Mouse (Mus musculus): Measurements from ENCODE around the gene Kdm8. TPM values are rescaled to one million over a fixed set of nuclear protein-coding genes. Genes with fewer than 3 reads are reported as not detected.
"Not testable (repeated sequence)": the region's sequence is repeated elsewhere in the genome, so short reads cannot be mapped to it uniquely, and the experiment has no call there.

Gene Kdm8
- polyA plus RNA-seq (2017; shearing (Covaris generic)): 10 to 100 TPM in 1 of 2 experiments, 1 to 10 TPM in 1; 4.5 to 10.9 TPM

- peak; percentile 92 for ATAC-seq
Observed at GRCm38 (mm10) chr7:125444464-125445401, at the start of gene Kdm8. Kdm8 (plus strand) TSS chr7:125444676.

GRCm38 (mm10) chr7:125398116-125398515 lies 46.4 kb upstream of the Kdm8 start:
- ATAC-seq: no peak

GRCm38 (mm10) chr7:125398687-125399086 lies 45.8 kb upstream of the Kdm8 start:
- no peak for ATAC-seq

GRCm38 (mm10) chr7:125407136-125407535 lies 37.3 kb upstream of the Kdm8 start:
- no peak for ATAC-seq

GRCm38 (mm10) chr7:125415087-125415486 lies 29.4 kb upstream of the Kdm8 start:
- ATAC-seq: no peak

GRCm38 (mm10) chr7:125415776-125416175 lies 28.7 kb upstream of the Kdm8 start:
- ATAC-seq: no peak

- ATAC-seq: no peak
Observed at GRCm38 (mm10) chr7:125416762-125417161, 27.7 kb upstream of the Kdm8 start.

- ATAC-seq: no peak
Observed at GRCm38 (mm10) chr7:125418413-125418812, 26.1 kb upstream of the Kdm8 start.

GRCm38 (mm10) chr7:125420190-125420589 lies 24.3 kb upstream of the Kdm8 start:
- peak; percentile 38 for ATAC-seq

GRCm38 (mm10) chr7:125421911-125422310 lies 22.6 kb upstream of the Kdm8 start:
- ATAC-seq: no peak

GRCm38 (mm10) chr7:125423056-125423455 lies 21.4 kb upstream of the Kdm8 start:
- ATAC-seq: peak; percentile 95

GRCm38 (mm10) chr7:125427492-125428090 lies 16.9 kb upstream of the Kdm8 start:
- no peak for ATAC-seq

GRCm38 (mm10) chr7:125428381-125428780 lies 16.1 kb upstream of the Kdm8 start:
- no peak for ATAC-seq

- not testable (repeated sequence) for ATAC-seq
Observed at GRCm38 (mm10) chr7:125428816-125429500, 15.5 kb upstream of the Kdm8 start.

GRCm38 (mm10) chr7:125430170-125430842 lies 14.2 kb upstream of the Kdm8 start:
- no peak for ATAC-seq

- ATAC-seq: no peak
Observed at GRCm38 (mm10) chr7:125433874-125434273, 10.6 kb upstream of the Kdm8 start.

GRCm38 (mm10) chr7:125434666-125435290 lies 9.7 kb upstream of the Kdm8 start:
- no peak for ATAC-seq

GRCm38 (mm10) chr7:125442323-125442722 lies 2.2 kb upstream of the Kdm8 start:
- ATAC-seq: no peak

- ATAC-seq: peak; percentile 19
Observed at GRCm38 (mm10) chr7:125444076-125444463, 406 bp upstream of the Kdm8 start.

GRCm38 (mm10) chr7:125450678-125451077 lies 6.2 kb downstream of the Kdm8 start:
- no peak for ATAC-seq

GRCm38 (mm10) chr7:125451078-125451477 lies 6.6 kb downstream of the Kdm8 start:
- no peak for ATAC-seq

- no peak for ATAC-seq
Observed at GRCm38 (mm10) chr7:125453671-125454070, 9.2 kb downstream of the Kdm8 start.

All from CD4-positive, CD25-positive, alpha-beta regulatory T cell, adult 4 months (primary cell).